27 mouse cellular contexts compared by ENCODE assay signal in the genomic region with DNA sequence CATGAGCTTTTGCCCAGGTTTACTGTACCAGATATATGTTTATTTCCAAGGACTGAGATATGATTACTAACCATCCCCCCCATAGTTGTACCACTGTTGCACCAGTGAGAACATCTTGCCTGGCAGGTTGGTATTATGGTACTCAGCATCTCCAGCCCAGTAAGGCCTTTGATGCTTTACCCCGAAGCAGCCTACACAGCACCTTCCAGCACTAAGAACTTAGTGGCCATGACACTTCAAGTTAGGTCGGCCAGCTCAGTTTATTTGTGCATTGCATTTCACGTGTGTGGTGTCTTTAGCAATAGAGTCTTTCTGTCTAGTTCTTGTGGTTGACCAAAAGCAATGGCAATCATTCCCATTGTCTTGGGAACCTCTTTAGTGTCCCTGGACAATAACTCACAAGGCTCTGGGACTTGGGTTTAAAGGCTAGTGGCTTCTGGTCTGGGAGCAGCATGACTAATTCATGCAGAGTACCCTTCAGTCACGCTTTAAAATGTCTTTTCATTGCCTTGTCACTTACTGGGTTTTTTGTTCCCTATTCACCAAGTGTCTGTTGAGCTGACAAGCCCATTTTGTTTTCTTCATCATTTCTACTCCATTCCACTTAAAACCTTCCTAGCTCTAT.
DNase-seq lines count a peak whose midpoint lies in the region; ATAC-seq and TF ChIP-seq lines count a peak whose summit lies in the region.
"Had no signal": no experiment of that assay in that cellular context is flagged by ENCODE, and none has a peak within 500 bp of the region (broad histone marks: within the 10 kb centered on the region; RNA-seq: fewer than 3 reads in every experiment).

No protein-coding gene starts in this region.

- no peak overlapping the region for H3K4me3 ChIP-seq in hindbrain, embryonic 15.5 days
- H3K4me3 ChIP-seq in midbrain, postnatal 0 days (ENCODE audit: low read depth, low read length): no peak overlapping the region
- no peak overlapping the region for H3K4me3 ChIP-seq in forebrain, embryonic 16.5 days (replicated peaks; ENCODE audit: low read length)
- H3K4me3 ChIP-seq: forebrain, embryonic 10.5 days; heart, adult 2 months; heart, embryonic 13.5 days; limb, embryonic 13.5 days; liver, embryonic 13.5 days; lung, embryonic 15.5 days; myocyte had no signal

- peak; percentile 65 for ATAC-seq in hindbrain, embryonic 15.5 days (ENCODE audit: low FRiP score, low read depth)
- ATAC-seq in midbrain, postnatal 0 days (ENCODE audit: low FRiP score): no peak
- no peak for ATAC-seq in forebrain, embryonic 16.5 days
- ATAC-seq: activated CD4-positive, CD25-positive, alpha-beta regulatory T cell, adult 4 months; forebrain, postnatal 0 days; inflammation-experienced regulatory T-cells, adult 6 months had no signal

- no peak overlapping the region for H3K27ac ChIP-seq in hindbrain, embryonic 15.5 days (replicated peaks)
- H3K27ac ChIP-seq in midbrain, postnatal 0 days (ENCODE audit: low read depth, low read length): no peak overlapping the region
- no peak overlapping the region for H3K27ac ChIP-seq in forebrain, embryonic 16.5 days (ENCODE audit: low read length)
- H3K27ac ChIP-seq: forebrain, embryonic 10.5 days; heart, adult 2 months; heart, embryonic 13.5 days; limb, embryonic 13.5 days; liver, embryonic 13.5 days; lung, embryonic 15.5 days had no signal

- H3K9ac ChIP-seq in hindbrain, embryonic 15.5 days: no peak overlapping the region
- H3K9ac ChIP-seq in midbrain, postnatal 0 days (replicated peaks; ENCODE audit: low read length, poor library complexity, severe bottlenecking): no peak overlapping the region
- no peak overlapping the region for H3K9ac ChIP-seq in forebrain, embryonic 16.5 days (replicated peaks; ENCODE audit: low read depth, low read length)
- H3K9ac ChIP-seq: forebrain, postnatal 0 days; heart, embryonic 13.5 days; limb, embryonic 13.5 days; liver, embryonic 13.5 days; lung, embryonic 15.5 days had no signal

- no peaks in the 10 kb centered on the region for H3K4me1 ChIP-seq in hindbrain, embryonic 15.5 days (replicated peaks)
- no peaks in the 10 kb centered on the region for H3K4me1 ChIP-seq in midbrain, postnatal 0 days (ENCODE audit: insufficient read depth, low read length)
- no peaks in the 10 kb centered on the region for H3K4me1 ChIP-seq in forebrain, embryonic 16.5 days (replicated peaks; ENCODE audit: control insufficient read depth, insufficient read depth, low read length)
- H3K4me1 ChIP-seq: forebrain, embryonic 10.5 days; heart, embryonic 13.5 days; limb, embryonic 13.5 days; liver, embryonic 13.5 days; lung, embryonic 15.5 days had no signal

- H3K36me3 ChIP-seq in hindbrain, embryonic 15.5 days: no peaks in the 10 kb centered on the region
- no peaks in the 10 kb centered on the region for H3K36me3 ChIP-seq in midbrain, postnatal 0 days (ENCODE audit: insufficient read depth, low read length)
- no peaks in the 10 kb centered on the region for H3K36me3 ChIP-seq in forebrain, embryonic 16.5 days (ENCODE audit: control insufficient read depth, insufficient read depth)
- H3K36me3 ChIP-seq: forebrain, embryonic 10.5 days; heart, embryonic 13.5 days; limb, embryonic 13.5 days; liver, embryonic 13.5 days; lung, embryonic 15.5 days had no signal

- no peaks in the 10 kb centered on the region for H3K9me3 ChIP-seq in hindbrain, embryonic 15.5 days
- no peaks in the 10 kb centered on the region for H3K9me3 ChIP-seq in midbrain, postnatal 0 days (ENCODE audit: low read length)
- H3K9me3 ChIP-seq in forebrain, embryonic 16.5 days (ENCODE audit: control insufficient read depth, low read length): no peaks in the 10 kb centered on the region
- H3K9me3 ChIP-seq: forebrain, embryonic 10.5 days; heart, embryonic 13.5 days; limb, embryonic 13.5 days; liver, embryonic 13.5 days; lung, embryonic 15.5 days had no signal

- H3K27me3 ChIP-seq in hindbrain, embryonic 15.5 days: no peaks in the 10 kb centered on the region
- H3K27me3 ChIP-seq in midbrain, postnatal 0 days (ENCODE audit: insufficient read depth, low read length): no peaks in the 10 kb centered on the region
- no peaks in the 10 kb centered on the region for H3K27me3 ChIP-seq in forebrain, embryonic 16.5 days (replicated peaks; ENCODE audit: control insufficient read depth, insufficient read depth, low read length)
- H3K27me3 ChIP-seq: heart, embryonic 13.5 days; limb, embryonic 13.5 days; liver, embryonic 13.5 days; lung, embryonic 15.5 days had no signal

- no peak for TF ChIP-seq CTCF in midbrain, postnatal 0 days (IDR thresholded peaks at IDR 0.05)

- peak; percentile 66 for DNase-seq in embryo, embryonic 10.5 days (ENCODE audit: low spot score)
- peak; percentile 19 for DNase-seq in embryo, embryonic 9.5 days (ENCODE audit: extremely low spot score)
- peak; percentile 42 for DNase-seq in midbrain, postnatal 0 days (ENCODE audit: low spot score)
- no peak for DNase-seq in gastrocnemius, adult 18-20 months (ENCODE audit: low spot score)
- no peak for DNase-seq in cerebellum, adult 18-20 months
- DNase-seq: adrenal gland, postnatal 14 days; cerebellum, adult 8-10 months; cerebellum, postnatal 36 days; forebrain, postnatal 0 days; gastrocnemius, postnatal 36 days; heart, adult 2 months; heart, postnatal 14 days; kidney, adult 18-20 months; kidney, postnatal 4 days; liver, embryonic 13.5 days; lung, postnatal 36 days; retina, postnatal 1 day; thymus, postnatal 14 days had no signal

- no peak overlapping the region for H3K4me2 ChIP-seq in hindbrain, embryonic 15.5 days
- no peak overlapping the region for H3K4me2 ChIP-seq in midbrain, postnatal 0 days (ENCODE audit: low read depth, low read length, poor library complexity, severe bottlenecking)
- no peak overlapping the region for H3K4me2 ChIP-seq in forebrain, embryonic 16.5 days (ENCODE audit: low read length)
- H3K4me2 ChIP-seq: heart, embryonic 13.5 days; limb, embryonic 13.5 days; liver, embryonic 13.5 days; lung, embryonic 15.5 days had no signal

- WGBS in hindbrain, embryonic 15.5 days: 24% methylated on average over 4 of the region's 4 CpGs
- WGBS in midbrain, postnatal 0 days: 23% methylated on average over 4 of the region's 4 CpGs
- 49% methylated on average over 4 of the region's 4 CpGs for WGBS in forebrain, embryonic 16.5 days

Comparison
In these comparisons a context has a peak if more than half of its experiments do, and no peak if none do; other contexts are left out.
1. DNase-seq: peak in embryo, embryonic 10.5 days (single experiment), embryo, embryonic 9.5 days (single experiment) and midbrain, postnatal 0 days (single experiment); none in gastrocnemius, adult 18-20 months (single experiment) and cerebellum, adult 18-20 months (0 of 2).